ENCODE assay signal across 14 mouse cellular contexts in the genomic region with DNA sequence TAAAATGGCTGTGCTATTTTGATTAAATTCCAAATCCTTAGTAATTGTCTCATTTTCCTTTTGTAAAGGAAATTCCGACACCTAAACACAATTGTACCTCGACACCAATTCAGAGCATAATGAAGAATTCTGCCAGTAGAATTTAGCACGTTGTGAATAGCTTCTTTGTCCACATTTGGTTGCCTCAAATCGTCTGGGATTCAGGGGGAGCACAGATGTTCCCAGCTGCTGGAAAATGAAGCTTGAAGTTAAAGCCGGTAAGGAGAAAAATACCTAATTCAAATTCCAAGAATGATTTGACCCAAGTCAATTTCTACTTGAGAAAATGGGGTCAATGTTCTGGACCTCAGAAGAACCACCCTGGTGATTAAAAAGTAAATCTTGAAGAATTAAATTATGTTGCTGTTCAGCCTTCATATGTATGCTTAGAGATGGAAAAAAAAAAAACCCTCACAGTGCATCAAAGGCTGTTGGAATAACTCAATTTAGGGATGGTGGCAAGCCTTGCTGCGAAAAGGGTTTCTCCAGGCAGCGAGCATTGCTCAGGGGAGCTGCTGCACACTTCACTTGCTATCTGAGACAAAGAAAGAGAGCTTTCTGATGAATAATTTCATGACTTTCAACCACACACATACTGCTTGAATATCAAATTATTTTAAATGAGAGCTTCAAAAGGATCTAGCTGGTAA. TPM values are rescaled to one million over a fixed set of nuclear protein-coding genes. Genes with fewer than 3 reads are reported as not detected.
DNase-seq lines count a peak whose midpoint lies in the region; ATAC-seq and TF ChIP-seq lines count a peak whose summit lies in the region.
"Had no signal": no experiment of that assay in that cellular context is flagged by ENCODE, and none has a peak within 500 bp of the region (broad histone marks: within the 10 kb centered on the region; RNA-seq: fewer than 3 reads in every experiment).

No protein-coding gene starts in this region.

- intact Hi-C loops in heart, postnatal 25 days (cut with DNase I) = no loop called here

- TF ChIP-seq POLR2A in limb, embryonic 14.5 days (IDR thresholded peaks at IDR 0.05; ENCODE audit: borderline replicate concordance, extremely low read depth, insufficient read depth, insufficient read length) = no peak

- no peaks in the 10 kb centered on the region for H3K9me3 ChIP-seq in embryonic facial prominence, embryonic 12.5 days
- H3K9me3 ChIP-seq in hindbrain, embryonic 11.5 days (ENCODE audit: control insufficient read depth, low read length) = no peaks in the 10 kb centered on the region
- no peaks in the 10 kb centered on the region for H3K9me3 ChIP-seq in limb, embryonic 14.5 days (ENCODE audit: control insufficient read depth, low read length)
- H3K9me3 ChIP-seq: lung, embryonic 15.5 days had no signal

- H3K9ac ChIP-seq in embryonic facial prominence, embryonic 12.5 days = no peak overlapping the region
- H3K9ac ChIP-seq in hindbrain, embryonic 11.5 days (ENCODE audit: low read depth, low read length) = no peak overlapping the region
- no peak overlapping the region for H3K9ac ChIP-seq in limb, embryonic 14.5 days (ENCODE audit: low read depth, low read length, severe bottlenecking)
- H3K9ac ChIP-seq: lung, embryonic 15.5 days had no signal

- no peak for ATAC-seq in embryonic facial prominence, embryonic 12.5 days (ENCODE audit: insufficient number of reproducible peaks, insufficient read depth, low FRiP score, low TSS enrichment)
- no peak for ATAC-seq in hindbrain, embryonic 11.5 days (ENCODE audit: low FRiP score)
- ATAC-seq in limb, embryonic 14.5 days (ENCODE audit: low FRiP score, low read depth) = peak; percentile 41; the same call in 1 of the 2 replicates
- no peak for ATAC-seq in cerebellum, adult (ENCODE audit: insufficient number of reproducible peaks, low FRiP score, low TSS enrichment)

- no peaks in the 10 kb centered on the region for H3K36me3 ChIP-seq in embryonic facial prominence, embryonic 12.5 days
- H3K36me3 ChIP-seq in hindbrain, embryonic 11.5 days (ENCODE audit: control insufficient read depth, insufficient read depth, low read length) = no peaks in the 10 kb centered on the region
- no peaks in the 10 kb centered on the region for H3K36me3 ChIP-seq in limb, embryonic 14.5 days (ENCODE audit: control insufficient read depth, insufficient read depth, low read length)
- H3K36me3 ChIP-seq: lung, embryonic 15.5 days had no signal

- no peaks in the 10 kb centered on the region for H3K27me3 ChIP-seq in embryonic facial prominence, embryonic 12.5 days
- no peaks in the 10 kb centered on the region for H3K27me3 ChIP-seq in hindbrain, embryonic 11.5 days (ENCODE audit: control insufficient read depth, insufficient read depth, low read length)
- no peaks in the 10 kb centered on the region for H3K27me3 ChIP-seq in limb, embryonic 14.5 days (ENCODE audit: control insufficient read depth, insufficient read depth, low read length)
- H3K27me3 ChIP-seq: lung, embryonic 15.5 days had no signal

- no peak overlapping the region for H3K4me3 ChIP-seq in embryonic facial prominence, embryonic 12.5 days
- H3K4me3 ChIP-seq in hindbrain, embryonic 11.5 days (ENCODE audit: low read depth, low read length) = no peak overlapping the region
- H3K4me3 ChIP-seq in limb, embryonic 14.5 days (replicated peaks; ENCODE audit: low read length) = no peak overlapping the region
- H3K4me3 ChIP-seq: lung, embryonic 15.5 days had no signal

- H3K4me1 ChIP-seq in embryonic facial prominence, embryonic 12.5 days = peaks cover 11% of the 10 kb centered on the region; the same call in 1 of the 2 replicates
- no peaks in the 10 kb centered on the region for H3K4me1 ChIP-seq in hindbrain, embryonic 11.5 days (replicated peaks; ENCODE audit: control insufficient read depth, insufficient read depth, low read length)
- H3K4me1 ChIP-seq in limb, embryonic 14.5 days (ENCODE audit: control insufficient read depth, insufficient read depth, low read length) = peaks cover 12% of the 10 kb centered on the region; the same call in 1 of the 2 replicates
- H3K4me1 ChIP-seq: lung, embryonic 15.5 days had no signal

- 21% methylated on average over 7 of the region's 7 CpGs for WGBS in embryonic facial prominence, embryonic 12.5 days
- WGBS in hindbrain, embryonic 11.5 days = 32% methylated on average over 7 of the region's 7 CpGs
- 35% methylated on average over 7 of the region's 7 CpGs for WGBS in limb, embryonic 14.5 days

- 0 out of 2 replicates have a peak overlapping the region, but pooled peaks have one; percentile 47 for H3K27ac ChIP-seq in embryonic facial prominence, embryonic 12.5 days
- peak overlapping the region; percentile 12; the same call in 1 of the 2 replicates for H3K27ac ChIP-seq in hindbrain, embryonic 11.5 days (ENCODE audit: low read depth, low read length)
- peak overlapping the region; percentile 15 for H3K27ac ChIP-seq in limb, embryonic 14.5 days (replicated peaks; ENCODE audit: low read depth, low read length)
- H3K27ac ChIP-seq: lung, embryonic 15.5 days; stomach, postnatal 0 days had no signal

- DNase-seq in heart, adult 8-10 months (ENCODE audit: low spot score) = peak; percentile 52
- DNase-seq in heart, postnatal 25 days (ENCODE audit: low spot score) = no peak
- DNase-seq in hindbrain, embryonic 11.5 days (ENCODE audit: low spot score) = no peak
- peak; percentile 50 for DNase-seq in limb, embryonic 14.5 days (ENCODE audit: low spot score)
- no peak for DNase-seq in ovary, postnatal 10 days (ENCODE audit: low spot score)
- DNase-seq in cerebellum, postnatal 25 days = no peak
- DNase-seq: kidney, adult 8-10 months; left cerebral cortex, postnatal 4 days; thymus, postnatal 4 days had no signal

- H3K4me2 ChIP-seq in embryonic facial prominence, embryonic 12.5 days (replicated peaks) = no peak overlapping the region
- H3K4me2 ChIP-seq in hindbrain, embryonic 11.5 days (replicated peaks; ENCODE audit: low read depth, low read length) = no peak overlapping the region
- H3K4me2 ChIP-seq in limb, embryonic 14.5 days (replicated peaks; ENCODE audit: low read depth, low read length, severe bottlenecking) = no peak overlapping the region
- H3K4me2 ChIP-seq: lung, embryonic 15.5 days had no signal

RNA-seq across cellular contexts. Expression of gene Slc4a3, which starts 36.0 kb away (rescaled TPM):
- total RNA-seq in heart, adult 8-10 months (2022) = 100 to 1,000 TPM; 221 to 344 (median 267) TPM
- total RNA-seq in heart, postnatal 25 days (2021) = 100 to 1,000 TPM; 220 to 242 TPM
- polyA plus RNA-seq in embryonic facial prominence, embryonic 12.5 days (2016; fragmentation: Nextera tagmentation; extraction: Ambion mirVana) = 33.1 and 33.7 TPM in 2 replicates
- 8.0 and 9.2 TPM in 2 replicates for polyA plus RNA-seq in hindbrain, embryonic 11.5 days (2014; fragmentation: Nextera tagmentation; extraction: Ambion mirVana)
- polyA plus RNA-seq in limb, embryonic 14.5 days (2012; rRNA removed) = 101 and 137 TPM in 2 replicates
- polyA plus RNA-seq in limb, embryonic 14.5 days (2014; fragmentation: Nextera tagmentation; extraction: Ambion mirVana) = 21.5 and 28.7 TPM in 2 replicates
- total RNA-seq: megakaryocyte-erythroid progenitor cell, adult 5-6 weeks had no signal

Comparison
In these comparisons a context has a peak if more than half of its experiments do, and no peak if none do; other contexts are left out.
1. DNase-seq: peak in heart, adult 8-10 months (single experiment) and limb, embryonic 14.5 days (single experiment); none in heart, postnatal 25 days (single experiment), hindbrain, embryonic 11.5 days (single experiment), ovary, postnatal 10 days (single experiment) and cerebellum, postnatal 25 days (0 of 2).
2. Peak in every context shown above with its lines, with median percentiles within 50 percentile points of each other: H3K27ac ChIP-seq.